8 mouse cellular contexts compared by ENCODE assay signal in genomic region chr1:180330145-180330706, GRCm38 (mm10). TPM values are rescaled to one million over a fixed set of nuclear protein-coding genes. Genes with fewer than 3 reads are reported as not detected.
DNase-seq lines count a peak whose midpoint lies in the region; ATAC-seq lines count a peak whose summit lies in the region.

TSS of gene Itpkb (plus strand) at chr1:180330485.

- DNase-seq in CD8-positive naive resting alpha-beta T cell, adult 2 months (ENCODE audit: low read depth in 2 of 2, low spot score in 2 of 2), result peak; percentile 79 to 83
- peak; percentile 87 for DNase-seq in adrenal gland, adult 2 months
- peak in 1 of 2 experiments; percentile 78 for DNase-seq in heart, postnatal 36 days
- DNase-seq in layer of hippocampus, adult 9-11 months, result peak; percentile 50
- DNase-seq in lung, postnatal 10 days, result peak; percentile 90
- DNase-seq in ovary, postnatal 36 days (ENCODE audit: low spot score), result peak; percentile 76
- no peak for DNase-seq in MN1 (ENCODE audit: low spot score)

- no peaks in the 10 kb centered on the region for H3K9me3 ChIP-seq in forebrain, embryonic 13.5 days (replicated peaks)

- intact Hi-C loops in heart, postnatal 36 days (cut with DNase I), result loop anchor here (1.0 to 2.0 kb wide), 4 partner anchors 27 to 77 kb away; no protein-coding TSS in a partner anchor

- H3K27me3 ChIP-seq in forebrain, embryonic 13.5 days, result peaks cover 45% of the 10 kb centered on the region

- peak within 1 kb of the TSS; percentile 53 for H3K4me3 ChIP-seq in forebrain, embryonic 13.5 days

- H3K4me1 ChIP-seq in forebrain, embryonic 13.5 days, result peaks cover 36% of the 10 kb centered on the region

- peak within 1 kb of the TSS; percentile 44; the same call in 1 of the 2 replicates for H3K27ac ChIP-seq in forebrain, embryonic 13.5 days

- peak; percentile 48; the same call in 1 of the 2 replicates for ATAC-seq in forebrain, embryonic 13.5 days

- WGBS in forebrain, embryonic 13.5 days, result under 1% methylated on average over 19 of the region's 19 CpGs

- peak within 1 kb of the TSS; percentile 99 for H3K4me2 ChIP-seq in forebrain, embryonic 13.5 days

- peak within 1 kb of the TSS; percentile 72 for H3K9ac ChIP-seq in forebrain, embryonic 13.5 days

- no peaks in the 10 kb centered on the region for H3K36me3 ChIP-seq in forebrain, embryonic 13.5 days (ENCODE audit: poor library complexity, severe bottlenecking)

RNA-seq across cellular contexts. Expression of gene Itpkb, which starts in this region (rescaled TPM):
- total RNA-seq in adrenal gland, adult 2 months (2021), result 10 to 100 TPM; 45.6 to 76.4 TPM
- polyA plus RNA-seq in adrenal gland, adult 2 months (2012; rRNA removed), result 22.6 and 25.3 TPM in 2 replicates
- 2.3 and 2.5 TPM in 2 replicates for polyA plus RNA-seq in forebrain, embryonic 13.5 days (2015; fragmentation: Nextera tagmentation; extraction: Ambion mirVana)
- total RNA-seq in heart, postnatal 36 days (2021), result 10 to 100 TPM; 55.1 to 60.7 TPM
